9 mouse cellular contexts compared by ENCODE assay signal in genomic region chr3:88237556-88238194, GRCm38 (mm10). TPM values are rescaled to one million over a fixed set of nuclear protein-coding genes. Genes with fewer than 3 reads are reported as not detected.
DNase-seq lines count a peak whose midpoint lies in the region; ATAC-seq lines count a peak whose summit lies in the region.
"Had no signal": no experiment of that assay in that cellular context is flagged by ENCODE, and none has a peak within 500 bp of the region (broad histone marks: within the 10 kb centered on the region; RNA-seq: fewer than 3 reads in every experiment).

No protein-coding gene starts in this region.

- H3K4me2 ChIP-seq in midbrain, embryonic 12.5 days (replicated peaks): no peak overlapping the region

- H3K9ac ChIP-seq in midbrain, embryonic 12.5 days (replicated peaks): peak overlapping the region; percentile 43

- no peak overlapping the region for H3K4me3 ChIP-seq in midbrain, embryonic 12.5 days

- peak; percentile 66 for DNase-seq in embryo, embryonic 10.5 days (ENCODE audit: low spot score)
- no peak for DNase-seq in embryo, embryonic 11 days
- DNase-seq in NIH3T3 (ENCODE audit: low read depth): peak; percentile 73
- peak; percentile 41 for DNase-seq in kidney, postnatal 14 days
- peak; percentile 46 for DNase-seq in thymus, postnatal 25 days
- DNase-seq in urinary bladder, adult 18-20 months (ENCODE audit: low spot score in 2 of 2): no peak

- H3K9me3 ChIP-seq in midbrain, embryonic 12.5 days: no peaks in the 10 kb centered on the region

- H3K4me1 ChIP-seq in midbrain, embryonic 12.5 days: peaks cover 93% of the 10 kb centered on the region

- peak; percentile 65; the same call in 1 of the 2 replicates for ATAC-seq in erythroblast, adult 5-6 weeks (replicated peaks; ENCODE audit: low FRiP score, poor library complexity, severe bottlenecking)
- peak; percentile 5; the same call in 1 of the 2 replicates for ATAC-seq in midbrain, embryonic 12.5 days (ENCODE audit: low FRiP score, low read depth)

- peaks cover 99% of the 10 kb centered on the region for H3K27me3 ChIP-seq in midbrain, embryonic 12.5 days

- H3K36me3 ChIP-seq in midbrain, embryonic 12.5 days: no peaks in the 10 kb centered on the region

- peak overlapping the region; percentile 80 for H3K27ac ChIP-seq in midbrain, embryonic 12.5 days (replicated peaks)
- H3K27ac ChIP-seq: macrophage had no signal

- WGBS in midbrain, embryonic 12.5 days: 3% methylated on average over 10 of the region's 10 CpGs

RNA-seq across cellular contexts. Expression of gene Rhbg, which starts 16.8 kb away (rescaled TPM):
- not detected in 2 replicates for total RNA-seq in erythroblast, adult 5-6 weeks (2015; ENCODE audit: low replicate concordance)
- not detected in 2 replicates for total RNA-seq in erythroblast, adult 5-6 weeks (2017; ENCODE audit: low replicate concordance)
- polyA plus RNA-seq in midbrain, embryonic 12.5 days (2016; fragmentation: Nextera tagmentation; extraction: Ambion mirVana): 0.26 TPM in 1 of 2 replicates, not detected in the other
- polyA plus RNA-seq: macrophage had no signal

RNA-seq across cellular contexts. Expression of gene Gm38392, which starts 49.3 kb away (rescaled TPM):
- not detected in 2 replicates for total RNA-seq in erythroblast, adult 5-6 weeks (2015; ENCODE audit: low replicate concordance)
- total RNA-seq in erythroblast, adult 5-6 weeks (2017; ENCODE audit: low replicate concordance): not detected in 2 replicates
- polyA plus RNA-seq in midbrain, embryonic 12.5 days (2016; fragmentation: Nextera tagmentation; extraction: Ambion mirVana): not detected in 2 replicates
- polyA plus RNA-seq: macrophage had no signal

RNA-seq across cellular contexts. Expression of gene Tsacc, which starts 59.1 kb away (rescaled TPM):
- total RNA-seq in erythroblast, adult 5-6 weeks (2015; ENCODE audit: low replicate concordance): 5.0 TPM in 1 of 2 replicates, not detected in the other
- not detected in 2 replicates for total RNA-seq in erythroblast, adult 5-6 weeks (2017; ENCODE audit: low replicate concordance)
- 10.9 and 12.8 TPM in 2 replicates for polyA plus RNA-seq in midbrain, embryonic 12.5 days (2016; fragmentation: Nextera tagmentation; extraction: Ambion mirVana)

RNA-seq across cellular contexts. Expression of gene Cct3, which starts 59.2 kb away (rescaled TPM):
- 97.4 and 178 TPM in 2 replicates for total RNA-seq in erythroblast, adult 5-6 weeks (2015; ENCODE audit: low replicate concordance)
- 48.6 and 66.1 TPM in 2 replicates for total RNA-seq in erythroblast, adult 5-6 weeks (2017; ENCODE audit: low replicate concordance)
- 606 and 646 TPM in 2 replicates for polyA plus RNA-seq in midbrain, embryonic 12.5 days (2016; fragmentation: Nextera tagmentation; extraction: Ambion mirVana)

Comparison
In these comparisons a context has a peak if more than half of its experiments do, and no peak if none do; other contexts are left out.
1. DNase-seq: peak in embryo, embryonic 10.5 days (single experiment), NIH3T3 (single experiment), kidney, postnatal 14 days (single experiment) and thymus, postnatal 25 days (single experiment); none in embryo, embryonic 11 days (single experiment) and urinary bladder, adult 18-20 months (0 of 2).